Mouse (Mus musculus): ENCODE data around the gene Paqr9. TPM values are rescaled to one million over a fixed set of nuclear protein-coding genes. Genes with fewer than 3 reads are reported as not detected.

The Paqr9 gene
- total and polyA plus RNA-seq, 3 experiments, result not detected

- H3K9ac ChIP-seq (ENCODE audit: insufficient read depth, low read depth), result no peak overlapping the region
- dilution Hi-C loops (cut with MboI; ENCODE audit: extremely low pct_ligation_motif_present, extremely low pct_unique_long_range_greater_than_20kb, low sequenced_read_pairs), result no loop called here
Observed at GRCm38 (mm10) chr9:95569249-95569648, 9.8 kb downstream of the Paqr9 start.

GRCm38 (mm10) chr9:95569966-95570365 lies 10.5 kb downstream of the Paqr9 start:
- H3K27ac ChIP-seq (ENCODE audit: insufficient read depth, low read depth), result no peak overlapping the region
- in situ Hi-C loops (cut with MboI; ENCODE audit: low pct_ligation_motif_present, low pct_unique_long_range_greater_than_20kb, low sequenced_read_pairs), result no loop called here
- DNase-seq (ENCODE audit: extremely low read depth), result no peak
- no peak overlapping the region for H3K4me3 ChIP-seq (replicated peaks in 1 of 3; ENCODE audit: low read depth in 2 of 3, low read length in 2 of 3, poor library complexity in 1 of 3)
- no peaks in the 10 kb centered on the region for H3K27me3 ChIP-seq (replicated peaks)
- no peaks in the 10 kb centered on the region for H3K36me3 ChIP-seq (replicated peaks in 1 of 2; ENCODE audit: control insufficient read depth in 1 of 2, insufficient read depth in 1 of 2, low read length in 1 of 2)
- TF ChIP-seq MEF2A (IDR thresholded peaks at IDR 0.05; ENCODE audit: borderline replicate concordance, low read depth, low read length), result no peak
- TF ChIP-seq POLR2AphosphoS2 (IDR thresholded peaks at IDR 0.05; ENCODE audit: low read depth, low read length), result no peak
- no peak for TF ChIP-seq SMC3 (IDR thresholded peaks at IDR 0.05; ENCODE audit: low read depth, low read length)
- H3K4me2 ChIP-seq (ENCODE audit: insufficient read depth, low read depth, poor library complexity, severe bottlenecking), result no peak overlapping the region
- no peak overlapping the region for H3K9ac ChIP-seq (ENCODE audit: insufficient read depth, low read depth)
- H3K4me1 ChIP-seq (ENCODE audit: control insufficient read depth in 1 of 2, insufficient read depth in 2 of 2), result peaks cover 6 to 20% of the 10 kb centered on the region in 2 experiments; a peak in 3 of 4 replicates
- dilution Hi-C loops (cut with MboI; ENCODE audit: extremely low pct_ligation_motif_present, extremely low pct_unique_long_range_greater_than_20kb, low sequenced_read_pairs), result no loop called here
- no peaks in the 10 kb centered on the region for H3K9me3 ChIP-seq (replicated peaks; ENCODE audit: low read length)
- H3K79me2 ChIP-seq (replicated peaks; ENCODE audit: control insufficient read depth, extremely low read depth, insufficient read depth, poor library complexity, severe bottlenecking), result no peaks in the 10 kb centered on the region

More at GRCm38 (mm10) chr9:95569249-95569648, 9.8 kb downstream of the Paqr9 start:
- Histone ChIP-seq H3K9me3 (replicated peaks; ENCODE audit: low read length) (no peaks in the 10 kb centered on the region), H3K4me2 (ENCODE audit: insufficient read depth, low read depth, poor library complexity, severe bottlenecking) (no peak overlapping the region), H3K4me3 (replicated peaks in 1 of 3; ENCODE audit: low read depth in 2 of 3, low read length in 2 of 3, poor library complexity in 1 of 3) (no peak overlapping the region), H3K79me2 (replicated peaks; ENCODE audit: control insufficient read depth, extremely low read depth, insufficient read depth, poor library complexity, severe bottlenecking) (no peaks in the 10 kb centered on the region), H3K27ac (ENCODE audit: insufficient read depth, low read depth) (no peak overlapping the region), H3K27me3 (replicated peaks) (no peaks in the 10 kb centered on the region), H3K36me3 (replicated peaks in 1 of 2; ENCODE audit: control insufficient read depth in 1 of 2, insufficient read depth in 1 of 2, low read length in 1 of 2) (no peaks in the 10 kb centered on the region), H3K4me1 (ENCODE audit: control insufficient read depth in 1 of 2, insufficient read depth in 2 of 2) (peaks cover 6 to 22% of the 10 kb centered on the region in 2 experiments; a peak in 3 of 4 replicates)
- TF ChIP-seq MEF2A (IDR thresholded peaks at IDR 0.05; ENCODE audit: borderline replicate concordance, low read depth, low read length), result no peak
- no peak for TF ChIP-seq NRF1 (IDR thresholded peaks at IDR 0.05; ENCODE audit: low read depth, low read length)
- TF ChIP-seq POLR2A (IDR thresholded peaks at IDR 0.05; ENCODE audit: low read depth, low read length), result no peak
- no peak for TF ChIP-seq RCOR1 (conservative IDR thresholded peaks at IDR 0.05; ENCODE audit: low read depth, low read length)
- TF ChIP-seq E2F4 (IDR thresholded peaks at IDR 0.05; ENCODE audit: insufficient replicate concordance, low read depth, low read length), result no peak
- no peak for TF ChIP-seq MAFK (IDR thresholded peaks at IDR 0.05; ENCODE audit: insufficient replicate concordance, low read length)
- TF ChIP-seq MYC (IDR thresholded peaks at IDR 0.05; ENCODE audit: low read depth, low read length), result no peak
- TF ChIP-seq PAX5 (IDR thresholded peaks at IDR 0.05; ENCODE audit: low read length), result no peak
- no peak for TF ChIP-seq RAD21 (IDR thresholded peaks at IDR 0.05; ENCODE audit: low read depth, low read length)
- TF ChIP-seq MXI1 (IDR thresholded peaks at IDR 0.05; ENCODE audit: low read depth, low read length), result no peak
- TF ChIP-seq SMC3 (IDR thresholded peaks at IDR 0.05; ENCODE audit: low read depth, low read length), result no peak
- TF ChIP-seq JUN (IDR thresholded peaks at IDR 0.05; ENCODE audit: insufficient read depth, low read depth, low read length), result no peak
- no peak for TF ChIP-seq UBTF (IDR thresholded peaks at IDR 0.05; ENCODE audit: low read depth, low read length)
- TF ChIP-seq BHLHE40 (IDR thresholded peaks at IDR 0.05; ENCODE audit: low read depth, low read length), result no peak
- no peak for TF ChIP-seq TCF12 (IDR thresholded peaks at IDR 0.05; ENCODE audit: low read depth, low read length)
- TF ChIP-seq MAZ (IDR thresholded peaks at IDR 0.05; ENCODE audit: low read depth, low read length), result no peak
- TF ChIP-seq NELFE (IDR thresholded peaks at IDR 0.05; ENCODE audit: low read depth, low read length), result no peak
- no peak for TF ChIP-seq ELF1 (IDR thresholded peaks at IDR 0.05; ENCODE audit: low read depth, low read length)
- TF ChIP-seq IRF4 (IDR thresholded peaks at IDR 0.05; ENCODE audit: low read depth, low read length), result no peak
- in situ Hi-C loops (cut with MboI; ENCODE audit: low pct_ligation_motif_present, low pct_unique_long_range_greater_than_20kb, low sequenced_read_pairs), result no loop called here
- DNase-seq (ENCODE audit: extremely low read depth), result no peak
